In the genomic region with DNA sequence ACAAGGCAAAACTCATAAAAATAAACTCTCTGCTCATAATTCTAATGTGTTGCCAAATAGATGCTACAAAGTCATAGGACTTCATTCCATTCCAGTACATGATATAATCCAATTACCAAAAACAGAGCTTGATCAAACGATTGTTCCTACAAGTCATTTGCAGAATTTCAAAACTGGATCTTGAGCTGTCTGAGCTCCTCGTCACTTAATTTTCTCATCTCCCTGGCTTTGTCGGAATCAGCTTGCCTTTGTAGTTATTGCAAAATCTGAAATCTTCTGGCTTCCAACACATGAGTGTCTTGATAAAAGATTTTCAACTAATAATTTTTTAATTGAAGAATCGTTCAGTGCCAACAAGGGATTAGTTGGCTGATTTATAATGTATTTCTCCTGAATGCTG, we compare ENCODE assay signal across 18 mouse cellular contexts.
"Had no signal": no experiment of that assay in that cellular context is flagged by ENCODE, and none has a peak within 500 bp of the region (broad histone marks: within the 10 kb centered on the region; RNA-seq: fewer than 3 reads in every experiment).

No protein-coding gene starts in this region.

- H3K4me3 ChIP-seq: liver, embryonic 12.5 days; midbrain, embryonic 10.5 days; midbrain, embryonic 12.5 days; myocyte; neural tube, embryonic 13.5 days; neural tube, embryonic 15.5 days had no signal

- H3K9me3 ChIP-seq: liver, embryonic 12.5 days; midbrain, embryonic 10.5 days; midbrain, embryonic 12.5 days; neural tube, embryonic 13.5 days; neural tube, embryonic 15.5 days had no signal

- H3K4me1 ChIP-seq: liver, embryonic 12.5 days; midbrain, embryonic 10.5 days; midbrain, embryonic 12.5 days; neural tube, embryonic 13.5 days; neural tube, embryonic 15.5 days had no signal

- H3K4me2 ChIP-seq: liver, embryonic 12.5 days; midbrain, embryonic 12.5 days; neural tube, embryonic 13.5 days; neural tube, embryonic 15.5 days had no signal

- H3K27me3 ChIP-seq: liver, embryonic 12.5 days; midbrain, embryonic 12.5 days; neural tube, embryonic 13.5 days; neural tube, embryonic 15.5 days had no signal

- H3K36me3 ChIP-seq: liver, embryonic 12.5 days; midbrain, embryonic 10.5 days; midbrain, embryonic 12.5 days; neural tube, embryonic 13.5 days; neural tube, embryonic 15.5 days had no signal

- DNase-seq: lung, postnatal 36 days; midbrain, embryonic 14.5 days; retina, postnatal 1 day; right cerebral cortex, adult 18-20 months; right cerebral cortex, postnatal 25 days; right cerebral cortex, postnatal 4 days; spleen, adult 18-20 months; thymus, adult 18-20 months; thymus, postnatal 14 days; thymus, postnatal 36 days had no signal

- ATAC-seq: liver, embryonic 12.5 days; midbrain, embryonic 16.5 days had no signal

- H3K27ac ChIP-seq: liver, embryonic 12.5 days; liver, embryonic 14.5 days; midbrain, embryonic 10.5 days; midbrain, embryonic 12.5 days; neural tube, embryonic 13.5 days; neural tube, embryonic 15.5 days had no signal

- H3K9ac ChIP-seq: liver, embryonic 12.5 days; liver, embryonic 14.5 days; midbrain, embryonic 12.5 days; neural tube, embryonic 13.5 days; neural tube, embryonic 15.5 days had no signal
